Mouse (Mus musculus): ENCODE data around the gene 1700015F17Rik. TPM values are rescaled to one million over a fixed set of nuclear protein-coding genes. Genes with fewer than 3 reads are reported as not detected.
A peak's percentile ranks its signal among the peaks of the same experiment; 100 is the strongest.

Gene 1700015F17Rik
- polyA plus RNA-seq, 1 experiment from 2014 or later: 0.33 TPM

- Histone ChIP-seq H3K4me1 (ENCODE audit: control insufficient read depth, insufficient read depth, low read length) (no peaks in the 10 kb centered on the region), H3K36me3 (ENCODE audit: control insufficient read depth, insufficient read depth, low read length) (no peaks in the 10 kb centered on the region), H3K4me3 (ENCODE audit: low read depth, low read length) (no peak overlapping the region), H3K9ac (replicated peaks; ENCODE audit: low read depth, low read length) (no peak overlapping the region), H3K4me2 (ENCODE audit: low read depth, low read length) (no peak overlapping the region), H3K27me3 (ENCODE audit: control insufficient read depth, insufficient read depth, low read length) (no peaks in the 10 kb centered on the region), H3K9me3 (ENCODE audit: control insufficient read depth, low read length) (no peaks in the 10 kb centered on the region), H3K27ac (ENCODE audit: low read depth, low read length) (no peak overlapping the region)
- 16% methylated on average over 1 of the region's 1 CpGs for WGBS
- no peak for ATAC-seq (ENCODE audit: low read depth)
These were observed 2.7 kb upstream of the 1700015F17Rik start for GRCm38 (mm10) chr5:5481662-5482061.

DNA sequence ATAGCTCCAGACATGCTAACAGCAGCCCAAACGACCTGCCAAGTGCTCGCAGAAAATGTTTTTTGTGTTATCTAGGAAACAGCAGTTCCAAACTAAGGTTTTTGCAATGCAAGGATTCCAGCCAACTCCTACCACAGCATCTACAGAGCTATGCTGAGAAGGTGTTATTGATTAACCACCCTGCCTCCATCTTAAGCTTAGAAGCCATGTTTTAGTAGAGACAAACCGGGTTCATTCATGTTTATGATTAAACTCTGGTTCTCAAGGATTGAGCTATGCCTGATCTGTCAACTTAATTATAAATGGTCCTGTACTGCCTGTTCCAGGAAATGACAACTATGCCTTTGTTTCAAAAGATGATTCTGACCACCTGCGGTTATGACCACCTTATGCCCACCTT is 2.8 kb downstream of the 1700015F17Rik start:
- Histone ChIP-seq H3K36me3 (ENCODE audit: control insufficient read depth, insufficient read depth, low read length) (no peaks in the 10 kb centered on the region), H3K9ac (replicated peaks; ENCODE audit: low read depth, low read length) (no peak overlapping the region), H3K4me2 (ENCODE audit: low read depth, low read length) (no peak overlapping the region), H3K27ac (ENCODE audit: low read depth, low read length) (no peak overlapping the region), H3K4me1 (ENCODE audit: control insufficient read depth, insufficient read depth, low read length) (no peaks in the 10 kb centered on the region), H3K9me3 (ENCODE audit: control insufficient read depth, low read length) (no peaks in the 10 kb centered on the region), H3K4me3 (ENCODE audit: low read depth, low read length) (no peak overlapping the region), H3K27me3 (ENCODE audit: control insufficient read depth, insufficient read depth, low read length) (no peaks in the 10 kb centered on the region)
- no peak for ATAC-seq (ENCODE audit: low read depth)
- 93% methylated on average over 4 of the region's 4 CpGs for WGBS

GRCm38 (mm10) chr5:5465256-5465655 is 13.7 kb downstream of the 1700015F17Rik start:
- Histone ChIP-seq H3K4me2 (ENCODE audit: low read depth, low read length) (no peak overlapping the region), H3K27ac (ENCODE audit: low read depth, low read length) (no peak overlapping the region), H3K9me3 (ENCODE audit: control insufficient read depth, low read length) (no peaks in the 10 kb centered on the region), H3K27me3 (ENCODE audit: control insufficient read depth, insufficient read depth, low read length) (no peaks in the 10 kb centered on the region), H3K9ac (replicated peaks; ENCODE audit: low read depth, low read length) (no peak overlapping the region), H3K4me1 (ENCODE audit: control insufficient read depth, insufficient read depth, low read length) (no peaks in the 10 kb centered on the region), H3K4me3 (ENCODE audit: low read depth, low read length) (no peak overlapping the region), H3K36me3 (ENCODE audit: control insufficient read depth, insufficient read depth, low read length) (no peaks in the 10 kb centered on the region)
- 86% methylated on average over 1 of the region's 1 CpGs for WGBS
- no peak for ATAC-seq (ENCODE audit: low read depth)

- 37% methylated on average over 5 of the region's 5 CpGs for WGBS
- peak; percentile 79; the same call in 1 of the 2 replicates for ATAC-seq (ENCODE audit: low read depth)
- no peak overlapping the region for H3K4me3 ChIP-seq (ENCODE audit: low read depth, low read length)
- no peaks in the 10 kb centered on the region for H3K36me3 ChIP-seq (ENCODE audit: control insufficient read depth, insufficient read depth, low read length)
- H3K9ac ChIP-seq (replicated peaks; ENCODE audit: low read depth, low read length): no peak overlapping the region
- no peak overlapping the region for H3K4me2 ChIP-seq (ENCODE audit: low read depth, low read length)
- H3K4me1 ChIP-seq (ENCODE audit: control insufficient read depth, insufficient read depth, low read length): no peaks in the 10 kb centered on the region
- no peaks in the 10 kb centered on the region for H3K9me3 ChIP-seq (ENCODE audit: control insufficient read depth, low read length)
- no peaks in the 10 kb centered on the region for H3K27me3 ChIP-seq (ENCODE audit: control insufficient read depth, insufficient read depth, low read length)
- H3K27ac ChIP-seq (ENCODE audit: low read depth, low read length): no peak overlapping the region
These were observed 47.1 kb downstream of the 1700015F17Rik start for GRCm38 (mm10) chr5:5431746-5432438.

DNA sequence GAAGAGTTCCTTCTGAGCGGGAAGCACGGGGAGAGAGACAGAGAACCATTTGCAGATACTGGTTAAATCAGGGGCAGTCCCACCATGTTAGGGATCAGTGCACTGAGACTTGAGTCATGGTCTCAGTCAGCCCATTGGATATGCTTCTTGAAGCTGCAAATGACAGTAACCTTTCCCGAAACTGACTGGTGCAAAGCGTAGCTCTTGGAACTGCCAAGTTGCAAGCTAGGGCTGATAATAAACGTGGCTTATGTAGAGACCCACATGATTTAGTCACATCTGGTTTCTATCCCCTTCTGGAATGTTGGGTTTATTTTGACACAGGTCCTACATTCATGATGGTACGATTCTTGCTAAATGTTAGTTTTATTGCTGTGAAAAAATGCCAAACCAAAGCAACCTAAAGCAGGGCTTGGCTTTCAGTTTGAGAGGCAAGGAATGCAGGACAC is 55.2 kb downstream of the 1700015F17Rik start:
- H3K9ac ChIP-seq (replicated peaks; ENCODE audit: low read depth, low read length): no peak overlapping the region
- no peaks in the 10 kb centered on the region for H3K36me3 ChIP-seq (ENCODE audit: control insufficient read depth, insufficient read depth, low read length)
- H3K4me1 ChIP-seq (ENCODE audit: control insufficient read depth, insufficient read depth, low read length): no peaks in the 10 kb centered on the region
- H3K27me3 ChIP-seq (ENCODE audit: control insufficient read depth, insufficient read depth, low read length): no peaks in the 10 kb centered on the region
- H3K9me3 ChIP-seq (ENCODE audit: control insufficient read depth, low read length): no peaks in the 10 kb centered on the region
- no peak overlapping the region for H3K27ac ChIP-seq (ENCODE audit: low read depth, low read length)
- H3K4me3 ChIP-seq (ENCODE audit: low read depth, low read length): no peak overlapping the region
- H3K4me2 ChIP-seq (ENCODE audit: low read depth, low read length): no peak overlapping the region
- ATAC-seq (ENCODE audit: low read depth): no peak
- WGBS: 90% methylated on average over 6 of the region's 6 CpGs

DNA sequence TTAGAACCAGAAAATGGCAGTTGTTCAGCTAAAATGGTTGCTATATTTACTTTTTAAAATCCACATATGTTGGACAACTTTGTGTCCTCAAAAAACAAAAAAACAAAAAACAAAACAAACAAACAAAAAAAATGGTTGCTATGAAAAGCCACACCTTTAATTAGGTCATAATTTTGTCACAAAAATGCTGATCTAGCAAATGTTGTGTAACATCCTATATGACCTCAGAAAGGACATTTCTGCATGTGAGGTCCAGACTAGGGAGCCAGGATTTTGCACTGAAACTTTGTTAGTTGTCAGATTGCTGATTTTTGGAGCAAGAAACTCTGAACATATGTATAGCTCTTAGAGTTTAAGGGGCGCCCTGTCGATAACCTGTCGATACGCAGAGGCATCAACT is 55.9 kb downstream of the 1700015F17Rik start:
- no peak overlapping the region for H3K9ac ChIP-seq (replicated peaks; ENCODE audit: low read depth, low read length)
- H3K4me3 ChIP-seq (ENCODE audit: low read depth, low read length): no peak overlapping the region
- no peak for ATAC-seq (ENCODE audit: low read depth)
- no peaks in the 10 kb centered on the region for H3K27me3 ChIP-seq (ENCODE audit: control insufficient read depth, insufficient read depth, low read length)
- WGBS: 96% methylated on average over 4 of the region's 4 CpGs
- no peaks in the 10 kb centered on the region for H3K36me3 ChIP-seq (ENCODE audit: control insufficient read depth, insufficient read depth, low read length)
- H3K27ac ChIP-seq (ENCODE audit: low read depth, low read length): no peak overlapping the region
- H3K9me3 ChIP-seq (ENCODE audit: control insufficient read depth, low read length): no peaks in the 10 kb centered on the region
- no peak overlapping the region for H3K4me2 ChIP-seq (ENCODE audit: low read depth, low read length)
- no peaks in the 10 kb centered on the region for H3K4me1 ChIP-seq (ENCODE audit: control insufficient read depth, insufficient read depth, low read length)

DNA sequence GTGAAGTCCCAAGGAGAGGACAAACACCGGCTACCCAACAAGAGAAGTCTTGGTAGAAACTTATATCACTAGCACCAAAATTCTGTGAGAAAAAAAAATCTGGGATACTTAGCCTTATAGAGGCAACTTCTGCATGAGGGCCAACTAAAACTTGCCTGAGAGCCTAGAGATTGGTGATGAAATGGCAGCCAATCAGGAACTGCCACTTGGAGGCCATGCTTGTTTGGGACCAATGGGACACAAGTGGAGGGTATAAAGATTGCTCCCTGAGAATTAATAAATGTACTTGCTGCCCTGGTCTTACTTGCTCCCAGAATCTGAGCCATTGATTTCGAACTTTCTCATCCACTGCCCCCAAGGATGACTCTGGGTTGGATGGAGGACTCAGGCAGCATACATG is 57.5 kb downstream of the 1700015F17Rik start:
- no peak overlapping the region for H3K27ac ChIP-seq (ENCODE audit: low read depth, low read length)
- no peak overlapping the region for H3K4me3 ChIP-seq (ENCODE audit: low read depth, low read length)
- ATAC-seq (ENCODE audit: low read depth): no peak
- H3K36me3 ChIP-seq (ENCODE audit: control insufficient read depth, insufficient read depth, low read length): no peaks in the 10 kb centered on the region
- no peak overlapping the region for H3K4me2 ChIP-seq (ENCODE audit: low read depth, low read length)
- no peaks in the 10 kb centered on the region for H3K27me3 ChIP-seq (ENCODE audit: control insufficient read depth, insufficient read depth, low read length)
- H3K9me3 ChIP-seq (ENCODE audit: control insufficient read depth, low read length): no peaks in the 10 kb centered on the region
- no peaks in the 10 kb centered on the region for H3K4me1 ChIP-seq (ENCODE audit: control insufficient read depth, insufficient read depth, low read length)
- 93% methylated on average over 2 of the region's 2 CpGs for WGBS
- no peak overlapping the region for H3K9ac ChIP-seq (replicated peaks; ENCODE audit: low read depth, low read length)

GRCm38 (mm10) chr5:5419992-5420455 is 58.9 kb downstream of the 1700015F17Rik start, which contains the start of gene Cdk14:
Cdk14 (minus strand) TSS chr5:5420312.
- Histone ChIP-seq H3K9me3 (ENCODE audit: control insufficient read depth, low read length) (no peaks in the 10 kb centered on the region), H3K36me3 (ENCODE audit: control insufficient read depth, insufficient read depth, low read length) (no peaks in the 10 kb centered on the region), H3K9ac (replicated peaks; ENCODE audit: low read depth, low read length) (no peak within 1 kb of the TSS), H3K4me2 (ENCODE audit: low read depth, low read length) (no peak within 1 kb of the TSS), H3K4me3 (ENCODE audit: low read depth, low read length) (no peak within 1 kb of the TSS), H3K4me1 (ENCODE audit: control insufficient read depth, insufficient read depth, low read length) (no peaks in the 10 kb centered on the region), H3K27ac (ENCODE audit: low read depth, low read length) (no peak within 1 kb of the TSS), H3K27me3 (ENCODE audit: control insufficient read depth, insufficient read depth, low read length) (no peaks in the 10 kb centered on the region)
- 89% methylated on average over 9 of the region's 9 CpGs for WGBS
- ATAC-seq (ENCODE audit: low read depth): no peak

DNA sequence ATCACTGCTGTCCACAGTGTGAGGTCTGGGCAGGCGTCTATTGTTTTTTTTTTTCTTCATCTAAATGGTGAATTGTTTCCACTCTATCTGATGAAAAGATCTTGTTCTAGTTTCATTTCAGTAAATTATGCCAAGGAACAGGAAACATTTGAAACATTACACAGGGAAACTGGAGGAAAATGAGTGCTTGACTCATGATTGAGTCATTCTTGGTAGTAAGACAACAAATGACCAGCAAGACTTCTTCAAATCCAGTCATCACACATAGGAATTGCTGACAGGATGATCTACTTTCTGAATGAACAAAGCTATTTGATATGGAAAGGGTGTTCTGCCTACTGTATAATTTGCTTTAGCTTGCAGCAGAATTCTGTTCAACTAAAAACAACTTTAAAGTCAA is 59.7 kb downstream of the 1700015F17Rik start:
- H3K27me3 ChIP-seq (ENCODE audit: control insufficient read depth, insufficient read depth, low read length): no peaks in the 10 kb centered on the region
- H3K36me3 ChIP-seq (ENCODE audit: control insufficient read depth, insufficient read depth, low read length): no peaks in the 10 kb centered on the region
- no peaks in the 10 kb centered on the region for H3K9me3 ChIP-seq (ENCODE audit: control insufficient read depth, low read length)
- no peak overlapping the region for H3K9ac ChIP-seq (replicated peaks; ENCODE audit: low read depth, low read length)
- no peak for ATAC-seq (ENCODE audit: low read depth)
- H3K4me1 ChIP-seq (ENCODE audit: control insufficient read depth, insufficient read depth, low read length): no peaks in the 10 kb centered on the region
- H3K4me2 ChIP-seq (ENCODE audit: low read depth, low read length): no peak overlapping the region
- no peak overlapping the region for H3K27ac ChIP-seq (ENCODE audit: low read depth, low read length)
- no peak overlapping the region for H3K4me3 ChIP-seq (ENCODE audit: low read depth, low read length)
- WGBS: 92% methylated on average over 1 of the region's 1 CpGs

Data from neural tube, embryonic 14.5 days (tissue).